Mouse (Mus musculus) olfactory bulb, adult 2 months (tissue): ENCODE results near the gene Hk2. TPM values are rescaled to one million over a fixed set of nuclear protein-coding genes. Genes with fewer than 3 reads are reported as not detected.
A peak's percentile ranks its signal among the peaks of the same experiment; 100 is the strongest.

Experiments
- H3K27ac ChIP-seq: fragments of 200-500 bp; 2 replicates; pipeline ENCODE4 v1.5.1; 2012; ENCODE audit warnings: low read depth, low read length; ENCODE audit not compliant: insufficient read depth
- H3K4me1 ChIP-seq: fragments of 200-500 bp; 2 replicates; pipeline ENCODE4 v1.6.1; 2012; ENCODE audit warnings: low read length; ENCODE audit not compliant: control insufficient read depth, insufficient read depth
- H3K4me3 ChIP-seq: fragments of 200-500 bp; 2 replicates; pipeline ENCODE4 v1.5.1; 2012; ENCODE audit warnings: mild to moderate bottlenecking, low read depth, low read length, moderate library complexity; ENCODE audit not compliant: insufficient read depth
- CTCF ChIP-seq: fragments of 200-500 bp; IDR thresholded peaks from 2 replicates; pipeline ENCODE4 v1.5.1; 2012; ENCODE audit warnings: low read depth, mild to moderate bottlenecking, low read length, moderate library complexity; ENCODE audit not compliant: insufficient read depth
- POLR2A ChIP-seq: fragments of 200-500 bp; IDR thresholded peaks from 2 replicates; pipeline ENCODE4 v1.6.1; 2012; ENCODE audit warnings: mild to moderate bottlenecking, low read depth, low read length, moderate library complexity; ENCODE audit not compliant: insufficient read depth
- WGBS: fragments of 180-500 bp; shearing (Covaris S2); methylation state at CpG from one replicate; pipeline ENCODE4 v1.1.7; 2018; 5-methylcytosine and 5-hydroxymethylcytosine counted together
- polyA plus RNA-seq: library from polyadenylated mRNA; stranded (reverse); fragments of >200 nt; gene quantifications from 2 replicates; pipeline ENCODE4 v1.2.4, GENCODE M21; 2012; ENCODE audit warnings: low replicate concordance; ENCODE audit not compliant: missing spikeins, insufficient read depth, insufficient read length

Hk2 gene
- polyA plus RNA-seq, 1 experiment, result not detected

DNA sequence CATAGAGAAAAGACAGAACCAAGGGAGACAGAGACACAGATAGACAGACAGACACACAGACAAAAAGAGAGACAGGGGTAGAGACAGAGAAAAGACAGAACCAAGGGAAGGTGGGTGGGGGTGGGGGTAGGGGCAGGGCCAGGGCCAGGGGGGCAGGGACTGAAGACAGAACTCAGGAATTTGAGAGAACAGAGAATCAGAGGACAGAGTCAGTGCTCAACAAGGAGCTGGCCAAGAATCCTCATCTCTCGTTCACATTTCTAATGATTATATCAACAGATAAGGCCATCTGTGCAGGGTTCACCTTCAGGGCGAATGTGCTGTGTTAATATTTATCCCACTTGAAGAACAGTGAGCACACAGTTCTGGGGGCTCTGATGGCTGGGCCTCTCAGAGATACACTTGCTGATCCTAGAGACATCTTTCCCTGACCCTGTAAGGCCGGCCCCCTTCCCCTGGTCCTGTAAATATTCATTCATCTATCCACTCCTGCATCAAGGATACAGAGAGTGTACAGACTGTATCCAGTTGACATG is 24.0 kb upstream of the Hk2 start:
- H3K4me3 ChIP-seq, result no peak overlapping the region
- H3K27ac ChIP-seq, result no peak overlapping the region
- TF ChIP-seq CTCF (no peak), POLR2A (no peak)
- no peaks in the 10 kb centered on the region for H3K4me1 ChIP-seq
- WGBS, result 81% methylated on average over 3 of the region's 3 CpGs

DNA sequence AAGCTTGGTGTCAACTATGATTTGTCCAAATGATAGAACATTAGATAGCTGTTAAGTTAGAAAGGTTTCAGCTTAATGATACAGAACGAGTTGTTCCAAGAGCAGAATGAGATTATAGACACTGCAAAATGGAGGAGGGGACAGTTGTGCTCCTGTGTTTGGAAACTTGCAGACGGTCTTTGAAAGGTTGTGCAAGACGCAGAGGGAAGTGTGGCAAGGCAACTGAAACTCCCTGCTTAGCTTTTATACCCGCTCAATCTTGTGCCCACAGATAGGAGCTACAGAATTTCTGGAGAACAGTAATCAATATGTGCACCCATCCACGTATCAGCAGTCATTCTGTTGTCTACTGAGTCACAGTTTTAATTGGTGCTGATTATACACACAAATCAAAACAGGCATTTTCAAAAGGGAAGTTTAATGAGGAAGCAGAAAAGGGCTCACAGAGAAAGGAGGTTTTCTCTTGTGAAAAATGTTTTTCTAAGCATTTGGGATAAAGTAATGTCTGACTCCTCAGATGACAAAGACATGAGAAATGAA is 23.1 kb upstream of the Hk2 start:
- 34% methylated on average over 5 of the region's 5 CpGs for WGBS
- no peaks in the 10 kb centered on the region for H3K4me1 ChIP-seq
- TF ChIP-seq CTCF (no peak), POLR2A (no peak)
- H3K4me3 ChIP-seq, result no peak overlapping the region
- no peak overlapping the region for H3K27ac ChIP-seq

DNA sequence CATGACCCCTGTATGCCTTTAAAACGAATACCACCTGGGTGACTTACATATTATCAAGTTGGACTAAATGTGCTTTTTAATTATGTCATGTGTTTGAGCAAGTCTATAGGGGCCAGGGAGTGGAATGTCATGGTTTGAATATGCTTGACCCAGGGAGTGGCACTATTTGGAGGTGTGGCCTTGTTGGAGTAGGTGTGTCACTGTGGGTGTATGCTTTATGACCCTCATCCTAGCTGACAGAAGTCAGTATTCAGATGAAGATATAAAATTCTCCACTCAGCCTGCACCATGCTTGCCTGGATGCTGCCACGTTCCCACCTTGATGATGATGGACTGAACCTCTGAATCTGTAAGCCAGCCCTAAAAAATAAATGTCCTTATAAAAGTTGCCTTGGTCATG is 16.6 kb upstream of the Hk2 start:
- 89% methylated on average over 2 of the region's 2 CpGs for WGBS
- H3K4me1 ChIP-seq, result no peaks in the 10 kb centered on the region
- no peak for TF ChIP-seq CTCF
- H3K4me3 ChIP-seq, result no peak overlapping the region
- no peak overlapping the region for H3K27ac ChIP-seq

DNA sequence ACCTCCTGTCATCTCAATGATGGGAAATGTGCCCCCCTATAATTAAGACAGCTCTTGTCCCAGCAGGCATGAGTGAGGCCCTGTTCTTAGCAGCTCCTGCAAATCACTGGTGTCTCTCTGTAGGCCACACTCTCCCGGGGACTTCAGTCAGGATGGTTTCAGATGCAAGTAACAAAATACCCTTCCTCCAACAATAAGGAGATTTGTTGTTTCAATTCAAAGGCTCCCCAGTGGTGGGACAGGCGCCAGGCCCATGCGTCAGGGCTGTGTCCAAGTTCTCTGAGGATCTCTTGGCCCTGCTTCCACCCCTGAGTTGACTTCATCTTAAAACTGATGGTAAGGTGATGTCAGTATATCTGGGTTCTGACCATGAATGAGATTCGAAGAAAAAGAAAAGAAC is 9.7 kb upstream of the Hk2 start:
- no peak for TF ChIP-seq CTCF
- no peak for TF ChIP-seq POLR2A
- 61% methylated on average over 4 of the region's 4 CpGs for WGBS
- H3K4me3 ChIP-seq, result no peak overlapping the region
- H3K4me1 ChIP-seq, result no peaks in the 10 kb centered on the region
- no peak overlapping the region for H3K27ac ChIP-seq

DNA sequence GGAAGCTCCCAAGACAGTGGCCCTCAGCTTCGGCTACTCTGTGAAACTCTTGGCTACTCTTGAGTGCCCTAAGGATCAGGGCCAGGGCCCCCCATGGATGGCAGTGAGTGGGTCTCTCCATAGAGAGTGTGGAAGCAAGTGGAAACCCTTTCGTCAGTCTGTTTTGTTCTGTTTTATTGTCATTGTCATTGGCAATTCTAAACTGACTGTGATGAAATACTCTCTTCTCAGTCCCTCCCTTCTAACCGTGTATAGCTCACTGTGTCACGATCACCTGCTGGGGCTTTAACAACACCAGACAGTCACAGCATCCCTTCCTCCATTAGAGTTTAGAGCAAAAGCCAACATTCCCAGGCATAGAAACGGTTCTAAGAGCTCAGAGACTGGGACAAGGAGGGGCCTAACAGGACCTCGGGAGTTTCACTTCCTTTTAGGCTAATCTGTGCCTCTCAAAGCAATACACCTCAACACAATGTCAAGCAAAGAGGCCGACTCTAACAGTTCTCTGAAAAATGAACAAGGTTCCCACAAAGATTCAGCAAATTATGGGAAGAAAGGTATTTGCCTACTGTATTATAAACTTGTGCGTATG is 6.6 kb upstream of the Hk2 start:
- no peak for TF ChIP-seq CTCF
- TF ChIP-seq POLR2A, result no peak
- no peak overlapping the region for H3K27ac ChIP-seq
- no peaks in the 10 kb centered on the region for H3K4me1 ChIP-seq
- 62% methylated on average over 8 of the region's 8 CpGs for WGBS
- no peak overlapping the region for H3K4me3 ChIP-seq

DNA sequence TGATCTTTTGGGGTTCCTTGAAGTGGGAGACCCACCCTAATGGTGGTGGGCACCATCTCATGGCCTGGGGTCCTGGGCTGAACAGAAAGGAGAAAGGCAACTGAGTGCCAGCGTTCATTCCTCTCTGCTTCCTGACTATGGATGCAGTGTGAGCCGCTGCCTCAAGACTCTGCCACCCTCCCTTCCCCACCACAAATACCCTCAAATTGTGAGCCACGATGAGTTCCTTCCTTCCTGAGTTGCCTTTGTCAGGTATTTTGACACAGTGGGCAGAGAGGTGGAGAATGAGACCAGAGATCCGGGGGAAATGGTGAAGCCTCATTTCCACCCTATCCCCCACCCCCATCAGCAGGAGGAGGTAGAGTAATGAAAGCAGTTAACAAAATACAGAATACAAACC is 6.1 kb upstream of the Hk2 start:
- no peak for TF ChIP-seq CTCF
- no peak for TF ChIP-seq POLR2A
- no peaks in the 10 kb centered on the region for H3K4me1 ChIP-seq
- H3K27ac ChIP-seq, result no peak overlapping the region
- 73% methylated on average over 4 of the region's 4 CpGs for WGBS
- no peak overlapping the region for H3K4me3 ChIP-seq

DNA sequence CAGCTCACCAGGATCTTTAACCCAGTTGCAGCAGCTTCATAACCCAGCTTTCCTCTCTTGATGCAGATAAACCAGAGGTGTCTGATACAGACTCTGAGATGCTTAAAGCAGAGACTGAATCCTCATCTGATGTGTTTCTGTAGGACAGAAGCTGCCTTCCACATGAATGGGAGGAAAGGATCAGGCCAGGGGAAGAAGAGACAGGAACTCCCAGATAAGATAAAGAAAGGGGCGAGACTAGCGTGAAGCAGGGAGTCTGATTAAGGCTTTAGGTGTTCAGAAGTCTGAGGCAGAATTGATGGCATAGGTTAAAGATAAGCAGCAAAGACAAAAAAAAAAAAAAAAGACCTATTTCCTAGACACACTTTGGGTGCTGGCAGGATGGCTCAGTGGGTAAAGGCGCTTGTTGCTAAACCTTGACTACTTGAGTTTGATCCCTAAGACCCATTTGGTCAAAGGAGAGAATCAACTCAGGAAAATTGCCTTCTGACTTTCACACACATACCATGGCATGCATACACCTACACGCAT is 2.9 kb upstream of the Hk2 start:
- H3K4me3 ChIP-seq, result no peak overlapping the region
- H3K27ac ChIP-seq, result no peak overlapping the region
- peaks cover 13% of the 10 kb centered on the region for H3K4me1 ChIP-seq
- TF ChIP-seq POLR2A (no peak), CTCF (no peak)
- WGBS, result 95% methylated on average over 4 of the region's 4 CpGs

DNA sequence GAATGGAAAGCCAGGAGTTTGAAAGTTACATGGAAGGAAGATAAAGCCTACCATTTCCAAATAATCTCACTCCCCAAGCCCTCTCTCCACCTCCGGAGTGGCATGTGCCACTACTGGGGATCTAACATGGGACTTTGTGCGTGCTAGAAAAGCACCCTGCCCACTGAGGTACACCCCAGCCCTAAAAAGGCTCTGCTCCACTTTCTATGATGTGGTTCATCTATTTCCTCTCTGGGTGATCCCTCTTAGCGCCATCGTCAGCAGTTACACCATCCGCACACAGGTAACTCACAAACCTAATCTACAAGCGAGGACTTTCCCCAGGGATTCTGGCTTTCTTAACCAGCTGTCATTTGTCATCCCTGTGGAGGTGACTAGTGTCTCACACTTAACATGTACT is 1.1 kb upstream of the Hk2 start:
- Histone ChIP-seq H3K4me3 (no peak overlapping the region), H3K27ac (no peak overlapping the region), H3K4me1 (peaks cover 13% of the 10 kb centered on the region)
- WGBS, result 92% methylated on average over 6 of the region's 6 CpGs
- no peak for TF ChIP-seq CTCF
- no peak for TF ChIP-seq POLR2A

DNA sequence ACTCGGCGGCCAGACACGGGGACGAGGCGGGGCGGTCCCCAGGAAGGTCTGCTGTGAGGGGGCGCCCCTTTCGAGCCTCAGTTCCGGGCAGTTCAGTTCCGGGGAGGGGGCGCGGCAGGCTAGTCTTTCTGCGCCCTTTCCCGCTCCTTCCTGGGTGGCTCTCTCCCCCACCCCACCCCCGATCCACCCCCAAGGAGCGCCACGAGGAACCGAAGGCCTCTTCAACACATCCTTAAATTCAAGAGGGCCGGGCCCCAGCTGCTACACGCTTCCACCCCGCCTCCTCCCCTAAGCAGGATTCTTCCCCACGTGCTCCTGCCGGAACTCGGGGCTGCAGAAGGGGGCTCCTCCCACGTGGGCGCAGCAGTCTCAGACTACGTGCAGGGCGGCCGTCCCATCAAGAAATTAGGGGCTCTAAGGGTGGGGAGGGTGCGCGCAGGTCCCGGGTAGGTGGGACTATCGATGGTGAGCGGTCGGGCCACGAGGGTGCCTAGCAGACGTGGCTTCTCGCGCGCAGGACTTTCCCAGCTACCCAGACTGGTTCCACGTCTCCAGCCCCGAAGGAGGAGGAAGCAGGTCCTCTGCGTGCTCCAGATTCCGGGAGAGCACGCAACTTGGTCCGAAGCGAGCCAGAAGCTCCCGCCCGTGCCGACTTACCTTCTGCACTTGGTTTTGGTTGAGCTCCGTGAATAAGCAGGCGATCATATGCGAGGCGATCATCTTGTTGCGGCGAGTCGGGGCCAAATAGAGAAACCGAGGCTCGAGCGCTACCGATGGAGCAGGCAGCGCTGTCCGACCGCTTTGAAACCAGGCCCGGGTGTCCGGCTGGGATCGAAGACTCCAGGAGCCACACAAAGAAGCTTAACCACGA is 758 bp downstream of the Hk2 start:
- Histone ChIP-seq H3K4me1 (peaks cover 13% of the 10 kb centered on the region), H3K4me3 (peak overlapping the region; percentile 41), H3K27ac (no peak overlapping the region)
- TF ChIP-seq POLR2A (no peak), CTCF (no peak)
- under 1% methylated on average over 68 of the region's 68 CpGs for WGBS
